Mouse (Mus musculus) gastrocnemius, adult 2 months (tissue): ENCODE measurements around the gene Ulk4. TPM values are rescaled to one million over a fixed set of nuclear protein-coding genes. Genes with fewer than 3 reads are reported as not detected.
"Not testable (repeated sequence)": the region's sequence is repeated elsewhere in the genome, so short reads cannot be mapped to it uniquely, and the experiment has no call there.

ENCODE experiments used
- DNase-seq: peaks from one replicate; pipeline ENCODE4 v3.0.0; 2022
- H3K27ac ChIP-seq: fragments of 200-600 bp; 2 replicates; pipeline ENCODE4 v1.8.1; 2022; ENCODE audit warnings: mild to moderate bottlenecking
- H3K4me3 ChIP-seq: fragments of 200-600 bp; 2 replicates; pipeline ENCODE4 v1.8.1; 2022; ENCODE audit warnings: mild to moderate bottlenecking, moderate library complexity
- CTCF ChIP-seq: fragments of 200-600 bp; IDR thresholded peaks from 2 replicates; pipeline ENCODE4 v1.8.1; 2022; ENCODE audit warnings: antibody characterized with exemption, mild to moderate bottlenecking, moderate library complexity
- intact Hi-C: fragments of 180-260 bp; cut with DNase I; formaldehyde crosslinking; loops from one replicate; pipeline ENCODE4 v1.15.1; 2025
- microRNA-seq: library from miRNA; unstranded; fragments of <30 nt; microRNA quantifications from one replicate; pipeline ENCODE4 v1.2.0, GENCODE M21; 2021
- total RNA-seq, 2 experiments: library from RNA; stranded (reverse); gene quantifications; 2 replicates each; pipeline ENCODE4 v1.2.3; 2021

Gene Ulk4
- total RNA-seq, 2 experiments from 2014 or later: 0.11 to 0.36 TPM

GRCm38 (mm10) chr9:120929081-120929480 is 347.9 kb downstream of the Ulk4 start, which contains the start of gene Ctnnb1:
Gene Ctnnb1, plus strand, starts transcription at chr9:120929216.
- DNase-seq: no peak
- no peak within 1 kb of the TSS for H3K27ac ChIP-seq
- intact Hi-C loops: no loop called here
- no peak within 1 kb of the TSS for H3K4me3 ChIP-seq
- no peak for TF ChIP-seq CTCF

GRCm38 (mm10) chr9:120926939-120927606 is 349.9 kb downstream of the Ulk4 start:
- intact Hi-C loops: no loop called here

GRCm38 (mm10) chr9:120926126-120926525 is 350.9 kb downstream of the Ulk4 start:
- TF ChIP-seq CTCF: no peak
- DNase-seq: no peak
- intact Hi-C loops: no loop called here
- Histone ChIP-seq H3K4me3 (no peak overlapping the region), H3K27ac (no peak overlapping the region)

More at GRCm38 (mm10) chr9:120926939-120927606, 349.9 kb downstream of the Ulk4 start:
- Histone ChIP-seq H3K27ac (no peak overlapping the region), H3K4me3 (no peak overlapping the region)
- no peak for TF ChIP-seq CTCF
- no peak for DNase-seq

GRCm38 (mm10) chr9:120919130-120919529 is 357.9 kb downstream of the Ulk4 start:
- DNase-seq: no peak
- TF ChIP-seq CTCF: no peak
- H3K27ac ChIP-seq: no peak overlapping the region
- H3K4me3 ChIP-seq: no peak overlapping the region
- intact Hi-C loops: no loop called here

GRCm38 (mm10) chr9:120918642-120919041 is 358.4 kb downstream of the Ulk4 start:
- TF ChIP-seq CTCF: no peak
- intact Hi-C loops: no loop called here
- Histone ChIP-seq H3K4me3 (no peak overlapping the region), H3K27ac (no peak overlapping the region)
- DNase-seq: no peak

GRCm38 (mm10) chr9:120918211-120918610 is 358.8 kb downstream of the Ulk4 start:
- Histone ChIP-seq H3K4me3 (no peak overlapping the region), H3K27ac (no peak overlapping the region)
- TF ChIP-seq CTCF: no peak
- no peak for DNase-seq
- intact Hi-C loops: no loop called here

- intact Hi-C loops, H3K27ac ChIP-seq, H3K4me3 ChIP-seq, DNase-seq: not testable (repeated sequence)
Observed at GRCm38 (mm10) chr9:120917619-120918018, 359.4 kb downstream of the Ulk4 start.

- TF ChIP-seq CTCF: peak; percentile 45
- no peak overlapping the region for H3K4me3 ChIP-seq
- intact Hi-C loops: no loop called here
- H3K27ac ChIP-seq: peak overlapping the region; percentile 52
- peak; percentile 34 for DNase-seq
Observed at GRCm38 (mm10) chr9:120914877-120915459, 362.0 kb downstream of the Ulk4 start.

GRCm38 (mm10) chr9:120914429-120914828 is 362.6 kb downstream of the Ulk4 start:
- H3K27ac ChIP-seq: peak overlapping the region; percentile 52

GRCm38 (mm10) chr9:120913152-120913551 is 363.8 kb downstream of the Ulk4 start:
- H3K27ac ChIP-seq: no peak overlapping the region
- intact Hi-C loops: no loop called here
- DNase-seq: no peak
- no peak overlapping the region for H3K4me3 ChIP-seq
- no peak for TF ChIP-seq CTCF

More at GRCm38 (mm10) chr9:120914429-120914828, 362.6 kb downstream of the Ulk4 start:
- TF ChIP-seq CTCF: no peak
- intact Hi-C loops: no loop called here
- no peak overlapping the region for H3K4me3 ChIP-seq
- DNase-seq: no peak

GRCm38 (mm10) chr9:120908461-120908860 is 368.5 kb downstream of the Ulk4 start:
- no peak for TF ChIP-seq CTCF
- Histone ChIP-seq H3K27ac (no peak overlapping the region), H3K4me3 (no peak overlapping the region)
- intact Hi-C loops: no loop called here
- DNase-seq: no peak

Small RNAs within 50 kb of the gene (microRNA-seq; reads per million reads assigned to microRNA genes)
- gene Mir7090: not detected

Other genes starting within 250 kb of the Ulk4 start
- 100 to 1,000 TPM; 156 to 204 TPM for gene Trak1, start 20.3 kb upstream of the Ulk4 start, total RNA-seq
- gene Cck, start 218.5 kb upstream of the Ulk4 start, total RNA-seq: not detected